Mouse (Mus musculus) CH12.LX (cell line): ENCODE measurements around the gene Tsg101. TPM values are rescaled to one million over a fixed set of nuclear protein-coding genes. Genes with fewer than 3 reads are reported as not detected.

ENCODE experiments used
- DNase-seq: peaks from one replicate; pipeline ENCODE4 v3.0.0-alpha.2; 2013; ENCODE audit errors: extremely low read depth
- H3K27ac ChIP-seq: 2 replicates; pipeline ENCODE4 v1.5.1; 2012; ENCODE audit warnings: low read depth, mild to moderate bottlenecking, control low read depth, moderate library complexity; ENCODE audit not compliant: insufficient read depth
- H3K27me3 ChIP-seq: replicated peaks from 2 replicates; pipeline ENCODE3; 2012; ENCODE audit warnings: inconsistent platforms
- H3K36me3 ChIP-seq, 2 experiments: replicated peaks in 1 of 2; 2 replicates each; pipeline versions ENCODE3 to v1.6.1; 2012; ENCODE audit warnings: inconsistent platforms in 1 of 2, low read length in 1 of 2, mild to moderate bottlenecking in 1 of 2, mixed read lengths in 1 of 2, moderate library complexity in 1 of 2; ENCODE audit not compliant: control insufficient read depth in 1 of 2, insufficient read depth in 1 of 2
- H3K4me1 ChIP-seq, 2 experiments: 2 replicates each; pipeline ENCODE4 v1.6.1; 2012; ENCODE audit warnings: inconsistent platforms in 1 of 2, moderate library complexity in 1 of 2; ENCODE audit not compliant: insufficient read depth in 2 of 2, control insufficient read depth in 1 of 2
- H3K4me2 ChIP-seq: 2 replicates; pipeline ENCODE4 v1.6.1; 2012; ENCODE audit warnings: low read depth, mild to moderate bottlenecking, control low read depth; ENCODE audit not compliant: poor library complexity, insufficient read depth, severe bottlenecking
- H3K4me3 ChIP-seq, 3 experiments: fragments of 150-350 bp in 1 of 3; sonication (generic) in 1 of 3; replicated peaks in 1 of 3; 2 replicates each; pipeline versions ENCODE3 to v1.5.1; 2011 to 2012; ENCODE audit warnings: low read depth in 2 of 3, low read length in 2 of 3, mild to moderate bottlenecking in 2 of 3, moderate library complexity in 2 of 3, control low read depth in 1 of 3, improper control_type of control experiment in 1 of 3, inconsistent platforms in 1 of 3, mixed read lengths in 1 of 3; ENCODE audit not compliant: poor library complexity in 1 of 3
- H3K79me2 ChIP-seq: replicated peaks from 2 replicates; pipeline ENCODE4 v1.6.1; 2012; ENCODE audit warnings: mild to moderate bottlenecking, moderate library complexity; ENCODE audit not compliant: control insufficient read depth, poor library complexity, insufficient read depth, severe bottlenecking; ENCODE audit errors: extremely low read depth
- H3K9ac ChIP-seq: 2 replicates; pipeline ENCODE4 v1.6.1; 2012; ENCODE audit warnings: low read depth, mild to moderate bottlenecking, control low read depth, moderate library complexity; ENCODE audit not compliant: insufficient read depth
- H3K9me3 ChIP-seq: replicated peaks from 2 replicates; pipeline ENCODE3; 2012; ENCODE audit warnings: low read length, inconsistent platforms, mixed read lengths
- EP300 ChIP-seq: IDR thresholded peaks from 2 replicates; pipeline ENCODE4 v1.6.1; 2011; ENCODE audit warnings: low read length, improper control_type of control experiment
- HCFC1 ChIP-seq: IDR thresholded peaks from 2 replicates; pipeline ENCODE4 v1.6.1; 2012; ENCODE audit warnings: low read depth, mild to moderate bottlenecking, inconsistent platforms, low read length, improper control_type of control experiment
- IRF4 ChIP-seq: IDR thresholded peaks from 2 replicates; pipeline ENCODE4 v1.6.1; 2014; ENCODE audit warnings: low read depth, mild to moderate bottlenecking, inconsistent platforms, low read length, improper control_type of control experiment
- JUN ChIP-seq: IDR thresholded peaks from 2 replicates; pipeline ENCODE4 v1.6.1; 2011; ENCODE audit warnings: low read depth, mild to moderate bottlenecking, low read length, improper control_type of control experiment, moderate library complexity; ENCODE audit not compliant: insufficient read depth
- MAFK ChIP-seq: IDR thresholded peaks from 2 replicates; pipeline ENCODE4 v1.6.1; 2011; ENCODE audit warnings: low read length, improper control_type of control experiment; ENCODE audit not compliant: insufficient replicate concordance
- MAZ ChIP-seq: IDR thresholded peaks from 2 replicates; pipeline ENCODE4 v1.6.1; 2012; ENCODE audit warnings: low read depth, mild to moderate bottlenecking, inconsistent platforms, low read length, improper control_type of control experiment, moderate library complexity
- MXI1 ChIP-seq: IDR thresholded peaks from 2 replicates; pipeline ENCODE4 v1.6.1; 2011; ENCODE audit warnings: mild to moderate bottlenecking, low read depth, low read length, improper control_type of control experiment
- NELFE ChIP-seq: IDR thresholded peaks from 2 replicates; pipeline ENCODE4 v1.6.1; 2011; ENCODE audit warnings: low read depth, low read length, improper control_type of control experiment
- TBP ChIP-seq: conservative IDR thresholded peaks from 2 replicates; pipeline ENCODE4 v1.6.1; 2011; ENCODE audit warnings: low read depth, low read length, improper control_type of control experiment
- USF2 ChIP-seq: conservative IDR thresholded peaks from 2 replicates; pipeline ENCODE4 v1.6.1; 2011; ENCODE audit warnings: low read depth, low read length, improper control_type of control experiment
- ZC3H11A ChIP-seq: IDR thresholded peaks from 2 replicates; pipeline ENCODE4 v1.6.1; 2012; ENCODE audit warnings: low read depth, mild to moderate bottlenecking, inconsistent platforms, low read length, improper control_type of control experiment
- ZMIZ1 ChIP-seq: IDR thresholded peaks from 2 replicates; pipeline ENCODE4 v1.6.1; 2012; ENCODE audit warnings: low read depth, mild to moderate bottlenecking, inconsistent platforms, low read length, improper control_type of control experiment
- ZNF384 ChIP-seq: IDR thresholded peaks from 2 replicates; pipeline ENCODE4 v1.6.1; 2012; ENCODE audit warnings: low read depth, low read length, improper control_type of control experiment, inconsistent platforms
- dilution Hi-C: fragments of 300-500 bp; cut with MboI; formaldehyde crosslinking; loops from 2 replicates; pipeline ENCODE4 v1.14.3; 2020; ENCODE audit warnings: low sequenced_read_pairs; ENCODE audit not compliant: extremely low pct_unique_long_range_greater_than_20kb, extremely low pct_ligation_motif_present
- in situ Hi-C: fragments of 300-500 bp; cut with MboI; formaldehyde crosslinking; loops from 3 replicates; pipeline ENCODE4 v1.14.3; 2019; ENCODE audit warnings: low sequenced_read_pairs, low pct_ligation_motif_present, low pct_unique_long_range_greater_than_20kb, mixed read lengths
- polyA plus RNA-seq: library from polyadenylated mRNA; unstranded; fragments of >175 nt; gene quantifications from 2 replicates; pipeline ENCODE4 v1.2.1, GENCODE M21; 2012; ENCODE audit warnings: low read depth; ENCODE audit not compliant: insufficient read length
- total RNA-seq, 2 experiments: library from RNA; depleted of rRNA; stranded (reverse); fragments of 300-350 nt in 1 of 2; fragments of >200 nt in 1 of 2; gene quantifications; 2 replicates each; pipeline ENCODE4 v1.2.3; 2012 to 2014

Tsg101 gene
- total and polyA plus RNA-seq, 3 experiments = 19.8 to 93.5 (median 46.0) TPM

- DNase-seq = peak; percentile 24
- peak overlapping the region; percentile 51; the same call in 1 of the 2 replicates for H3K4me2 ChIP-seq
- TF ChIP-seq TBP (no peak), MXI1 (0 out of 2 replicates have a peak, but pooled peaks have one; percentile 4)
- TF ChIP-seq, all 38 proteins: peak for 1
- H3K4me1 ChIP-seq = peaks cover 9 to 35% of the 10 kb centered on the region in 2 experiments; a peak in 3 of 4 replicates
- in situ Hi-C loops (no loop called here), dilution Hi-C loops (no loop called here)
- no peaks in the 10 kb centered on the region for H3K9me3 ChIP-seq
- peak overlapping the region; percentile 89 for H3K9ac ChIP-seq
- H3K27me3 ChIP-seq = no peaks in the 10 kb centered on the region
- H3K79me2 ChIP-seq = peaks cover 34% of the 10 kb centered on the region
- peak overlapping the region; percentile 62 to 83 (median 75) for H3K4me3 ChIP-seq
- H3K27ac ChIP-seq = no peak overlapping the region
- H3K36me3 ChIP-seq = peaks cover 9 to 34% of the 10 kb centered on the region in 2 experiments
Measured at GRCm38 (mm10) chr7:46918678-46919371, 944 bp downstream of the Tsg101 start.

- no peak for TF ChIP-seq USF2
- no peak for TF ChIP-seq HCFC1
- no peak for TF ChIP-seq EP300
- no peak for TF ChIP-seq MAFK
- TF ChIP-seq ZMIZ1 = no peak
- no peak for TF ChIP-seq MAZ
- no peak for TF ChIP-seq NELFE
- no peak for TF ChIP-seq JUN
- no peak for TF ChIP-seq ZNF384
- no peak for TF ChIP-seq ZC3H11A
- TF ChIP-seq IRF4 = no peak
- no peak overlapping the region for H3K4me3 ChIP-seq
- DNase-seq = no peak
- peaks cover 9 to 35% of the 10 kb centered on the region in 2 experiments; a peak in 3 of 4 replicates for H3K4me1 ChIP-seq
- peaks cover 19 to 55% of the 10 kb centered on the region in 2 experiments for H3K36me3 ChIP-seq
- no peak overlapping the region for H3K27ac ChIP-seq
- H3K27me3 ChIP-seq = no peaks in the 10 kb centered on the region
- peaks cover 40% of the 10 kb centered on the region for H3K79me2 ChIP-seq
- H3K4me2 ChIP-seq = no peak overlapping the region
- dilution Hi-C loops = no loop called here
- in situ Hi-C loops = no loop called here
- no peaks in the 10 kb centered on the region for H3K9me3 ChIP-seq
- no peak overlapping the region for H3K9ac ChIP-seq
Measured at GRCm38 (mm10) chr7:46916376-46916775, 3.4 kb downstream of the Tsg101 start.
